Mouse (Mus musculus): Measurements from ENCODE around the gene Gprc5b. TPM values are rescaled to one million over a fixed set of nuclear protein-coding genes. Genes with fewer than 3 reads are reported as not detected.

Gene Gprc5b
- polyA plus RNA-seq, 1 experiment = 57.4 TPM

GRCm38 (mm10) chr7:119015736-119016135 is 20.7 kb upstream of the Gprc5b start:
- Histone ChIP-seq H3K27ac (ENCODE audit: control insufficient read depth, insufficient read depth, low read depth, low read length) (no peak overlapping the region), H3K4me1 (ENCODE audit: control insufficient read depth, insufficient read depth, low read length) (no peaks in the 10 kb centered on the region), H3K36me3 (ENCODE audit: control insufficient read depth, insufficient read depth, low read length) (no peaks in the 10 kb centered on the region), H3K27me3 (ENCODE audit: control insufficient read depth, insufficient read depth, low read length) (no peaks in the 10 kb centered on the region), H3K4me3 (ENCODE audit: control insufficient read depth, low read depth, low read length) (no peak overlapping the region)
- TF ChIP-seq CTCF (IDR thresholded peaks at IDR 0.05; ENCODE audit: control insufficient read depth, insufficient read depth, insufficient replicate concordance, low read depth, low read length) = peak; percentile 67; the same call in 1 of the 2 replicates
- TF ChIP-seq POLR2A (IDR thresholded peaks at IDR 0.05; ENCODE audit: control insufficient read depth, low read depth, low read length) = no peak

- TF ChIP-seq CTCF (IDR thresholded peaks at IDR 0.05; ENCODE audit: control insufficient read depth, insufficient read depth, insufficient replicate concordance, low read depth, low read length) = 0 out of 2 replicates have a peak, but pooled peaks have one; percentile 21
- no peak for TF ChIP-seq POLR2A (IDR thresholded peaks at IDR 0.05; ENCODE audit: control insufficient read depth, low read depth, low read length)
- H3K27ac ChIP-seq (ENCODE audit: control insufficient read depth, insufficient read depth, low read depth, low read length) = no peak overlapping the region
- H3K36me3 ChIP-seq (ENCODE audit: control insufficient read depth, insufficient read depth, low read length) = no peaks in the 10 kb centered on the region
- H3K27me3 ChIP-seq (ENCODE audit: control insufficient read depth, insufficient read depth, low read length) = no peaks in the 10 kb centered on the region
- H3K4me3 ChIP-seq (ENCODE audit: control insufficient read depth, low read depth, low read length) = no peak overlapping the region
- H3K4me1 ChIP-seq (ENCODE audit: control insufficient read depth, insufficient read depth, low read length) = no peaks in the 10 kb centered on the region
Observed at GRCm38 (mm10) chr7:119010854-119011529, 16.0 kb upstream of the Gprc5b start.

- TF ChIP-seq CTCF (IDR thresholded peaks at IDR 0.05; ENCODE audit: control insufficient read depth, insufficient read depth, insufficient replicate concordance, low read depth, low read length) (no peak), POLR2A (IDR thresholded peaks at IDR 0.05; ENCODE audit: control insufficient read depth, low read depth, low read length) (no peak)
- Histone ChIP-seq H3K4me1 (ENCODE audit: control insufficient read depth, insufficient read depth, low read length) (no peaks in the 10 kb centered on the region), H3K36me3 (ENCODE audit: control insufficient read depth, insufficient read depth, low read length) (no peaks in the 10 kb centered on the region), H3K27me3 (ENCODE audit: control insufficient read depth, insufficient read depth, low read length) (no peaks in the 10 kb centered on the region), H3K27ac (ENCODE audit: control insufficient read depth, insufficient read depth, low read depth, low read length) (no peak overlapping the region), H3K4me3 (ENCODE audit: control insufficient read depth, low read depth, low read length) (no peak overlapping the region)
Observed at GRCm38 (mm10) chr7:119002501-119002900, 7.5 kb upstream of the Gprc5b start.

- Histone ChIP-seq H3K4me3 (ENCODE audit: control insufficient read depth, low read depth, low read length) (no peak overlapping the region), H3K27ac (ENCODE audit: control insufficient read depth, insufficient read depth, low read depth, low read length) (no peak overlapping the region), H3K27me3 (ENCODE audit: control insufficient read depth, insufficient read depth, low read length) (no peaks in the 10 kb centered on the region), H3K4me1 (ENCODE audit: control insufficient read depth, insufficient read depth, low read length) (no peaks in the 10 kb centered on the region), H3K36me3 (ENCODE audit: control insufficient read depth, insufficient read depth, low read length) (no peaks in the 10 kb centered on the region)
- TF ChIP-seq POLR2A (IDR thresholded peaks at IDR 0.05; ENCODE audit: control insufficient read depth, low read depth, low read length) (no peak), CTCF (IDR thresholded peaks at IDR 0.05; ENCODE audit: control insufficient read depth, insufficient read depth, insufficient replicate concordance, low read depth, low read length) (no peak)
Observed at GRCm38 (mm10) chr7:119001965-119002364, 7.0 kb upstream of the Gprc5b start.

GRCm38 (mm10) chr7:118999857-119000256 is 4.8 kb upstream of the Gprc5b start:
- Histone ChIP-seq H3K27me3 (ENCODE audit: control insufficient read depth, insufficient read depth, low read length) (no peaks in the 10 kb centered on the region), H3K36me3 (ENCODE audit: control insufficient read depth, insufficient read depth, low read length) (no peaks in the 10 kb centered on the region), H3K4me3 (ENCODE audit: control insufficient read depth, low read depth, low read length) (no peak overlapping the region), H3K27ac (ENCODE audit: control insufficient read depth, insufficient read depth, low read depth, low read length) (no peak overlapping the region), H3K4me1 (ENCODE audit: control insufficient read depth, insufficient read depth, low read length) (peaks cover 7% of the 10 kb centered on the region)
- no peak for TF ChIP-seq CTCF (IDR thresholded peaks at IDR 0.05; ENCODE audit: control insufficient read depth, insufficient read depth, insufficient replicate concordance, low read depth, low read length)

GRCm38 (mm10) chr7:118996137-118996837 is 1.3 kb upstream of the Gprc5b start:
- no peaks in the 10 kb centered on the region for H3K27me3 ChIP-seq (ENCODE audit: control insufficient read depth, insufficient read depth, low read length)
- no peak overlapping the region for H3K4me3 ChIP-seq (ENCODE audit: control insufficient read depth, low read depth, low read length)
- TF ChIP-seq POLR2A (IDR thresholded peaks at IDR 0.05; ENCODE audit: control insufficient read depth, low read depth, low read length) (no peak), CTCF (IDR thresholded peaks at IDR 0.05; ENCODE audit: control insufficient read depth, insufficient read depth, insufficient replicate concordance, low read depth, low read length) (peak; percentile 68; the same call in 1 of the 2 replicates)
- H3K36me3 ChIP-seq (ENCODE audit: control insufficient read depth, insufficient read depth, low read length) = no peaks in the 10 kb centered on the region
- no peak overlapping the region for H3K27ac ChIP-seq (ENCODE audit: control insufficient read depth, insufficient read depth, low read depth, low read length)
- H3K4me1 ChIP-seq (ENCODE audit: control insufficient read depth, insufficient read depth, low read length) = peaks cover 25% of the 10 kb centered on the region

- TF ChIP-seq POLR2A (IDR thresholded peaks at IDR 0.05; ENCODE audit: control insufficient read depth, low read depth, low read length) = no peak
- no peak for TF ChIP-seq CTCF (IDR thresholded peaks at IDR 0.05; ENCODE audit: control insufficient read depth, insufficient read depth, insufficient replicate concordance, low read depth, low read length)
Observed at GRCm38 (mm10) chr7:118995671-118996070, 660 bp upstream of the Gprc5b start.

More at GRCm38 (mm10) chr7:118995671-118996070, 660 bp upstream of the Gprc5b start:
- Histone ChIP-seq H3K4me1 (ENCODE audit: control insufficient read depth, insufficient read depth, low read length) (peaks cover 27% of the 10 kb centered on the region), H3K4me3 (ENCODE audit: control insufficient read depth, low read depth, low read length) (peak overlapping the region; percentile 20; the same call in 1 of the 2 replicates), H3K36me3 (ENCODE audit: control insufficient read depth, insufficient read depth, low read length) (no peaks in the 10 kb centered on the region), H3K27ac (ENCODE audit: control insufficient read depth, insufficient read depth, low read depth, low read length) (no peak overlapping the region), H3K27me3 (ENCODE audit: control insufficient read depth, insufficient read depth, low read length) (no peaks in the 10 kb centered on the region)
